Mouse (Mus musculus): Measurements from ENCODE around the gene 1700056E22Rik.

- no peak for TF ChIP-seq CTCF (IDR thresholded peaks at IDR 0.05; ENCODE audit: low read depth)
- no peak for TF ChIP-seq EP300 (IDR thresholded peaks at IDR 0.05; ENCODE audit: low read depth)
Observed at GRCm38 (mm10) chr1:184051286-184051685, 17.2 kb upstream of the 1700056E22Rik start.
